Mouse (Mus musculus): ENCODE measurements around the gene Ilf2. TPM values are rescaled to one million over a fixed set of nuclear protein-coding genes. Genes with fewer than 3 reads are reported as not detected.
A peak's percentile ranks its signal among the peaks of the same experiment; 100 is the strongest.

Gene Ilf2
- polyA plus RNA-seq, 1 experiment, result 183 TPM

GRCm38 (mm10) chr3:90445417-90446200 lies 30.3 kb upstream of the Ilf2 start:
- DNase-seq (ENCODE audit: low read depth), result peak; percentile 6
- no peak for TF ChIP-seq CTCF (IDR thresholded peaks at IDR 0.05; ENCODE audit: borderline replicate concordance, extremely low read depth, insufficient read depth, insufficient read length)
- no peak for TF ChIP-seq POLR2A (IDR thresholded peaks at IDR 0.05; ENCODE audit: borderline replicate concordance, extremely low read depth, insufficient read depth, insufficient read length, poor library complexity, severe bottlenecking)

GRCm38 (mm10) chr3:90446389-90447122 lies 29.4 kb upstream of the Ilf2 start:
- peak; percentile 93 for DNase-seq (ENCODE audit: low read depth)
- peak; percentile 28; the same call in 1 of the 2 replicates for TF ChIP-seq POLR2A (IDR thresholded peaks at IDR 0.05; ENCODE audit: borderline replicate concordance, extremely low read depth, insufficient read depth, insufficient read length, poor library complexity, severe bottlenecking)
- TF ChIP-seq CTCF (IDR thresholded peaks at IDR 0.05; ENCODE audit: borderline replicate concordance, extremely low read depth, insufficient read depth, insufficient read length), result no peak

- no peak for TF ChIP-seq CTCF (IDR thresholded peaks at IDR 0.05; ENCODE audit: borderline replicate concordance, extremely low read depth, insufficient read depth, insufficient read length)
- no peak for TF ChIP-seq POLR2A (IDR thresholded peaks at IDR 0.05; ENCODE audit: borderline replicate concordance, extremely low read depth, insufficient read depth, insufficient read length, poor library complexity, severe bottlenecking)
- no peak for DNase-seq (ENCODE audit: low read depth)
These were observed 28.8 kb upstream of the Ilf2 start for GRCm38 (mm10) chr3:90447123-90447494.

GRCm38 (mm10) chr3:90448626-90449025 lies 27.3 kb upstream of the Ilf2 start:
- TF ChIP-seq POLR2A (IDR thresholded peaks at IDR 0.05; ENCODE audit: borderline replicate concordance, extremely low read depth, insufficient read depth, insufficient read length, poor library complexity, severe bottlenecking) (no peak), CTCF (IDR thresholded peaks at IDR 0.05; ENCODE audit: borderline replicate concordance, extremely low read depth, insufficient read depth, insufficient read length) (no peak)

GRCm38 (mm10) chr3:90450874-90451273 lies 25.1 kb upstream of the Ilf2 start:
- no peak for TF ChIP-seq CTCF (IDR thresholded peaks at IDR 0.05; ENCODE audit: borderline replicate concordance, extremely low read depth, insufficient read depth, insufficient read length)
- TF ChIP-seq POLR2A (IDR thresholded peaks at IDR 0.05; ENCODE audit: borderline replicate concordance, extremely low read depth, insufficient read depth, insufficient read length, poor library complexity, severe bottlenecking), result no peak
- no peak for DNase-seq (ENCODE audit: low read depth)

More at GRCm38 (mm10) chr3:90448626-90449025, 27.3 kb upstream of the Ilf2 start:
- DNase-seq (ENCODE audit: low read depth), result no peak

- DNase-seq (ENCODE audit: low read depth), result no peak
- TF ChIP-seq POLR2A (IDR thresholded peaks at IDR 0.05; ENCODE audit: borderline replicate concordance, extremely low read depth, insufficient read depth, insufficient read length, poor library complexity, severe bottlenecking) (no peak), CTCF (IDR thresholded peaks at IDR 0.05; ENCODE audit: borderline replicate concordance, extremely low read depth, insufficient read depth, insufficient read length) (no peak)
These were observed 24.4 kb upstream of the Ilf2 start for GRCm38 (mm10) chr3:90451396-90452095.

- no peak for DNase-seq (ENCODE audit: low read depth)
- TF ChIP-seq POLR2A (IDR thresholded peaks at IDR 0.05; ENCODE audit: borderline replicate concordance, extremely low read depth, insufficient read depth, insufficient read length, poor library complexity, severe bottlenecking) (no peak), CTCF (IDR thresholded peaks at IDR 0.05; ENCODE audit: borderline replicate concordance, extremely low read depth, insufficient read depth, insufficient read length) (no peak)
These were observed 21.0 kb upstream of the Ilf2 start for GRCm38 (mm10) chr3:90454931-90455330.

GRCm38 (mm10) chr3:90459727-90460126 lies 16.2 kb upstream of the Ilf2 start:
- no peak for DNase-seq (ENCODE audit: low read depth)
- TF ChIP-seq CTCF (IDR thresholded peaks at IDR 0.05; ENCODE audit: borderline replicate concordance, extremely low read depth, insufficient read depth, insufficient read length) (no peak), POLR2A (IDR thresholded peaks at IDR 0.05; ENCODE audit: borderline replicate concordance, extremely low read depth, insufficient read depth, insufficient read length, poor library complexity, severe bottlenecking) (no peak)

GRCm38 (mm10) chr3:90460315-90460714 lies 15.6 kb upstream of the Ilf2 start:
- DNase-seq (ENCODE audit: low read depth), result no peak
- TF ChIP-seq POLR2A (IDR thresholded peaks at IDR 0.05; ENCODE audit: borderline replicate concordance, extremely low read depth, insufficient read depth, insufficient read length, poor library complexity, severe bottlenecking) (no peak), CTCF (IDR thresholded peaks at IDR 0.05; ENCODE audit: borderline replicate concordance, extremely low read depth, insufficient read depth, insufficient read length) (no peak)

- TF ChIP-seq POLR2A (IDR thresholded peaks at IDR 0.05; ENCODE audit: borderline replicate concordance, extremely low read depth, insufficient read depth, insufficient read length, poor library complexity, severe bottlenecking) (no peak), CTCF (IDR thresholded peaks at IDR 0.05; ENCODE audit: borderline replicate concordance, extremely low read depth, insufficient read depth, insufficient read length) (no peak)
- DNase-seq (ENCODE audit: low read depth), result no peak
These were observed 14.0 kb upstream of the Ilf2 start for GRCm38 (mm10) chr3:90461935-90462334.

GRCm38 (mm10) chr3:90462579-90462978 lies 13.3 kb upstream of the Ilf2 start:
- DNase-seq (ENCODE audit: low read depth), result no peak
- no peak for TF ChIP-seq CTCF (IDR thresholded peaks at IDR 0.05; ENCODE audit: borderline replicate concordance, extremely low read depth, insufficient read depth, insufficient read length)
- TF ChIP-seq POLR2A (IDR thresholded peaks at IDR 0.05; ENCODE audit: borderline replicate concordance, extremely low read depth, insufficient read depth, insufficient read length, poor library complexity, severe bottlenecking), result no peak
